Mouse (Mus musculus) liver, adult 2 months (tissue): ENCODE data around the gene Asah2.
A peak's percentile ranks its signal among the peaks of the same experiment; 100 is the strongest.

Experiments used
- CTCF ChIP-seq: fragments of 200-500 bp; IDR thresholded peaks from 2 replicates; pipeline ENCODE4 v1.5.1; 2011; ENCODE audit warnings: low read depth, low read length, control low read depth
- POLR2A ChIP-seq: fragments of 200-500 bp; IDR thresholded peaks from 2 replicates; pipeline ENCODE4 v1.6.1; 2011; ENCODE audit warnings: low read length, control low read depth; ENCODE audit not compliant: insufficient read depth; ENCODE audit errors: extremely low read depth

DNA sequence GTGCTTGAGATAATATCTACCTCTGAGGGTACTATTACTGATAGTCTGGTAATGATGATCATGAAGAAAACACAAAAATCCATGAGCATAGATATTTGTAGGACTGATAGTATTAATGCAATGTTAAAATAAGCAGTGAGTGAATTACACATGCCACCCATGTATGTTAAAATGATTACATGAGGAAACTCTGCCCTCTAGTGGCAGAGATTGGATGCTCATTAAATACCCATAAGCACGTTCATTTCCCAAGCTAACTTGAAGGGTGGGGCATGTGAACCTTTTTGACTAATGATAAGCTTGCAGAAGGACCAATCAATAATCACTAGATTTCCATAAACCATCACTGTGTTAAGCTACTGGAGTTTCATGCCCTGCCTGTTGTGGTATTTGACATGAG, 77.6 kb downstream of the Asah2 start:
- peak; percentile 37; the same call in 1 of the 2 replicates for TF ChIP-seq CTCF
- TF ChIP-seq POLR2A, result no peak
